Mouse (Mus musculus) MEL (cell line): ENCODE results near the gene Casp3. TPM values are rescaled to one million over a fixed set of nuclear protein-coding genes. Genes with fewer than 3 reads are reported as not detected.

Experiments used
- DNase-seq: peaks from one replicate; pipeline ENCODE4 v3.0.0; 2011; ENCODE audit warnings: low read depth, low spot score
- H3K27ac ChIP-seq: 2 replicates; pipeline ENCODE4 v1.5.1; 2012; ENCODE audit warnings: low read depth, mild to moderate bottlenecking, control low read depth, low read length, moderate library complexity; ENCODE audit not compliant: control insufficient read depth
- H3K27me3 ChIP-seq, 2 experiments: fragments of 150-350 bp in 1 of 2; sonication (generic) in 1 of 2; 2 replicates each; pipeline ENCODE4 v1.6.1; 2012; ENCODE audit warnings: low read length in 2 of 2, mild to moderate bottlenecking in 2 of 2, improper control_type of control experiment in 1 of 2, moderate library complexity in 1 of 2; ENCODE audit not compliant: insufficient read depth in 2 of 2, control insufficient read depth in 1 of 2
- H3K36me3 ChIP-seq, 2 experiments: 2 replicates each; pipeline ENCODE4 v1.6.1; 2012 to 2014; ENCODE audit warnings: low read length in 2 of 2, improper control_type of control experiment in 1 of 2, inconsistent platforms in 1 of 2, mild to moderate bottlenecking in 1 of 2; ENCODE audit not compliant: insufficient read depth in 2 of 2, control insufficient read depth in 1 of 2
- H3K4me1 ChIP-seq, 2 experiments: fragments of 150-350 bp in 1 of 2; sonication (generic) in 1 of 2; 2 replicates each; pipeline ENCODE4 v1.6.1; 2012; ENCODE audit warnings: low read length in 2 of 2, improper control_type of control experiment in 1 of 2, mild to moderate bottlenecking in 1 of 2; ENCODE audit not compliant: insufficient read depth in 2 of 2, control insufficient read depth in 1 of 2
- H3K4me3 ChIP-seq, 2 experiments: fragments of 150-350 bp in 1 of 2; sonication (generic) in 1 of 2; 2 replicates each; pipeline ENCODE4 v1.5.1; 2012; ENCODE audit warnings: low read depth in 2 of 2, low read length in 2 of 2, mild to moderate bottlenecking in 2 of 2, moderate library complexity in 2 of 2, control low read depth in 1 of 2, improper control_type of control experiment in 1 of 2; ENCODE audit not compliant: control insufficient read depth in 1 of 2, insufficient read depth in 1 of 2
- H3K79me2 ChIP-seq: 2 replicates; pipeline ENCODE4 v1.6.1; 2012; ENCODE audit warnings: mild to moderate bottlenecking, low read length, moderate library complexity; ENCODE audit not compliant: control insufficient read depth, poor library complexity, insufficient read depth
- H3K9ac ChIP-seq: 2 replicates; pipeline ENCODE4 v1.6.1; 2012; ENCODE audit warnings: low read depth, mild to moderate bottlenecking, control low read depth, low read length, moderate library complexity; ENCODE audit not compliant: control insufficient read depth, poor library complexity, severe bottlenecking
- H3K9me3 ChIP-seq: fragments of 150-350 bp; sonication (generic); replicated peaks from 2 replicates; pipeline ENCODE4 v1.6.1; 2012; ENCODE audit warnings: mild to moderate bottlenecking, low read length, improper control_type of control experiment, moderate library complexity; ENCODE audit not compliant: insufficient read depth
- BHLHE40 ChIP-seq: IDR thresholded peaks from 2 replicates; pipeline ENCODE4 v1.6.1; 2012; ENCODE audit warnings: low read depth, mild to moderate bottlenecking, inconsistent platforms, low read length, improper control_type of control experiment, borderline replicate concordance
- CHD1 ChIP-seq: IDR thresholded peaks from 2 replicates; pipeline ENCODE4 v1.6.1; 2012; ENCODE audit warnings: low read depth, mild to moderate bottlenecking, inconsistent platforms, low read length, improper control_type of control experiment
- CHD2 ChIP-seq: IDR thresholded peaks from 2 replicates; pipeline ENCODE4 v1.6.1; 2011; ENCODE audit warnings: low read length, improper control_type of control experiment
- CTCF ChIP-seq, 3 experiments: IDR thresholded peaks in 2 of 3; conservative IDR thresholded peaks in 1 of 3; 2 replicates each; pipeline ENCODE4 v1.5.1; 2011 to 2012; ENCODE audit warnings: low read length in 3 of 3, low read depth in 2 of 3, mild to moderate bottlenecking in 2 of 3, improper control_type of control experiment in 1 of 3, inconsistent platforms in 1 of 3, mixed read lengths in 1 of 3, moderate library complexity in 1 of 3; ENCODE audit not compliant: control insufficient read depth in 1 of 3, insufficient read depth in 1 of 3, poor library complexity in 1 of 3, severe bottlenecking in 1 of 3
- GABPA ChIP-seq: IDR thresholded peaks from 2 replicates; pipeline ENCODE4 v1.6.1; 2012; ENCODE audit warnings: low read depth, mild to moderate bottlenecking, inconsistent platforms, low read length, improper control_type of control experiment, moderate library complexity
- MAFK ChIP-seq: IDR thresholded peaks from 2 replicates; pipeline ENCODE4 v1.6.1; 2011; ENCODE audit warnings: low read depth, mild to moderate bottlenecking, low read length, improper control_type of control experiment, borderline replicate concordance
- MXI1 ChIP-seq: IDR thresholded peaks from 2 replicates; pipeline ENCODE4 v1.6.1; 2011; ENCODE audit warnings: mild to moderate bottlenecking, low read depth, low read length, improper control_type of control experiment
- MYB ChIP-seq: IDR thresholded peaks from 2 replicates; pipeline ENCODE4 v1.6.1; 2011; ENCODE audit warnings: mild to moderate bottlenecking, low read depth, low read length, improper control_type of control experiment
- MYC ChIP-seq: IDR thresholded peaks from 2 replicates; pipeline ENCODE4 v1.6.1; 2011; ENCODE audit warnings: low read depth, mild to moderate bottlenecking, low read length, improper control_type of control experiment, moderate library complexity
- POLR2A ChIP-seq, 2 experiments: IDR thresholded peaks; 2 replicates each; pipeline ENCODE4 v1.6.1; 2011 to 2012; ENCODE audit warnings: low read length in 2 of 2, mild to moderate bottlenecking in 2 of 2, control low read depth in 1 of 2, improper control_type of control experiment in 1 of 2, low read depth in 1 of 2, moderate library complexity in 1 of 2; ENCODE audit not compliant: control insufficient read depth in 1 of 2, insufficient read depth in 1 of 2, poor library complexity in 1 of 2
- POLR2AphosphoS2 ChIP-seq: IDR thresholded peaks from 2 replicates; pipeline ENCODE4 v1.6.1; 2011; ENCODE audit warnings: low read length, improper control_type of control experiment
- POLR2AphosphoS5 ChIP-seq: IDR thresholded peaks from 2 replicates; pipeline ENCODE4 v1.6.1; 2012; ENCODE audit warnings: low read depth, borderline replicate concordance, mild to moderate bottlenecking, inconsistent platforms, low read length, moderate library complexity, mixed read lengths
- RAD21 ChIP-seq: IDR thresholded peaks from 2 replicates; pipeline ENCODE4 v1.6.1; 2011; ENCODE audit warnings: mild to moderate bottlenecking, low read depth, low read length, improper control_type of control experiment
- RCOR1 ChIP-seq: IDR thresholded peaks from 2 replicates; pipeline ENCODE4 v1.6.1; 2012; ENCODE audit warnings: low read depth, mild to moderate bottlenecking, inconsistent platforms, low read length, improper control_type of control experiment
- TAL1 ChIP-seq: IDR thresholded peaks from 2 replicates; pipeline ENCODE4 v1.6.1; 2012; ENCODE audit warnings: mild to moderate bottlenecking, inconsistent platforms, low read length, moderate library complexity, mixed read lengths
- TBP ChIP-seq: IDR thresholded peaks from 2 replicates; pipeline ENCODE4 v1.8.0; 2011; ENCODE audit warnings: low read depth, low read length, improper control_type of control experiment
- TCF12 ChIP-seq: IDR thresholded peaks from 2 replicates; pipeline ENCODE4 v1.6.1; 2014; ENCODE audit warnings: low read depth, mild to moderate bottlenecking, inconsistent platforms, low read length, improper control_type of control experiment, moderate library complexity
- UBTF ChIP-seq: IDR thresholded peaks from 2 replicates; pipeline ENCODE4 v1.6.1; 2012; ENCODE audit warnings: low read depth, mild to moderate bottlenecking, inconsistent platforms, low read length, improper control_type of control experiment, moderate library complexity, borderline replicate concordance; ENCODE audit not compliant: insufficient read depth
- USF2 ChIP-seq, 2 experiments: IDR thresholded peaks; 2 replicates each; pipeline ENCODE4 v1.6.1; 2011 to 2012; ENCODE audit warnings: improper control_type of control experiment in 2 of 2, low read length in 2 of 2, borderline replicate concordance in 1 of 2, inconsistent platforms in 1 of 2, low read depth in 1 of 2, mild to moderate bottlenecking in 1 of 2; ENCODE audit not compliant: insufficient read depth in 1 of 2
- ZKSCAN1 ChIP-seq: IDR thresholded peaks from 2 replicates; pipeline ENCODE4 v1.6.1; 2012; ENCODE audit warnings: low read depth, mild to moderate bottlenecking, inconsistent platforms, low read length, improper control_type of control experiment, moderate library complexity
- ZNF384 ChIP-seq: IDR thresholded peaks from 2 replicates; pipeline ENCODE4 v1.6.1; 2012; ENCODE audit warnings: low read depth, mild to moderate bottlenecking, inconsistent platforms, low read length, improper control_type of control experiment
- polyA plus RNA-seq, 2 experiments: library from polyadenylated mRNA; stranded (reverse) in 1 of 2; unstranded in 1 of 2; fragments of >175 nt in 1 of 2; fragments of >200 nt in 1 of 2; gene quantifications; 2 replicates each; pipeline versions ENCODE4 v1.2.1 to v1.2.4; 2012; ENCODE audit warnings: low replicate concordance in 2 of 2, low read depth in 1 of 2; ENCODE audit not compliant: insufficient read length in 2 of 2, insufficient read depth in 1 of 2, missing spikeins in 1 of 2
- total RNA-seq: library from RNA; depleted of rRNA; stranded (reverse); fragments of 300-350 nt; gene quantifications from 2 replicates; pipeline ENCODE4 v1.2.3, GENCODE M21; 2012

Casp3 gene
- total and polyA plus RNA-seq, 3 experiments = 74.7 to 185 (median 157) TPM

- TF ChIP-seq TCF12 = peak; percentile 78
These were observed 21.5 kb upstream of the Casp3 start (continued) for GRCm38 (mm10) chr8:46595593-46595992.

- 0 out of 2 replicates have a peak overlapping the region, but pooled peaks have one; percentile 57 for H3K9ac ChIP-seq
- no peaks in the 10 kb centered on the region; the same call in 1 of the 2 replicates for H3K79me2 ChIP-seq
- TF ChIP-seq UBTF (no peak), RAD21 (no peak), ZKSCAN1 (no peak), CHD2 (no peak), TBP (no peak), RCOR1 (no peak), POLR2AphosphoS5 (no peak), CHD1 (no peak), ZNF384 (no peak), POLR2A (IDR thresholded peaks at IDR 0.05; ENCODE audit: control insufficient read depth in 1 of 2, insufficient read depth in 1 of 2, low read depth in 1 of 2, low read length in 2 of 2, poor library complexity in 1 of 2) (no peak), POLR2AphosphoS2 (no peak), GABPA (no peak), BHLHE40 (no peak), TAL1 (no peak), MXI1 (no peak), CTCF (IDR thresholded peaks at IDR 0.05 in 2 of 3, conservative IDR thresholded peaks at IDR 0.05 in 1 of 3; ENCODE audit: control insufficient read depth in 1 of 3, insufficient read depth in 1 of 3, low read depth in 2 of 3, low read length in 3 of 3, poor library complexity in 1 of 3, severe bottlenecking in 1 of 3) (no peak), MYC (no peak), USF2 (IDR thresholded peaks at IDR 0.05; ENCODE audit: borderline replicate concordance in 1 of 2, insufficient read depth in 1 of 2, low read depth in 1 of 2, low read length in 2 of 2) (no peak)
- TF ChIP-seq, all 39 proteins: peak for 0
- Histone ChIP-seq H3K9me3 (no peaks in the 10 kb centered on the region), H3K4me3 (no peak overlapping the region), H3K36me3 (peaks cover 0 to 75% of the 10 kb centered on the region in 2 experiments; a peak in 2 of 4 replicates), H3K27ac (peak overlapping the region; percentile 98), H3K27me3 (no peaks in the 10 kb centered on the region), H3K4me1 (peaks cover 34 to 68% of the 10 kb centered on the region in 2 experiments)
- peak; percentile 57 for DNase-seq
These were observed 20.6 kb upstream of the Casp3 start for GRCm38 (mm10) chr8:46596530-46596929.

- Histone ChIP-seq H3K9ac (no peak overlapping the region), H3K4me3 (no peak overlapping the region), H3K9me3 (no peaks in the 10 kb centered on the region), H3K79me2 (no peaks in the 10 kb centered on the region; the same call in 1 of the 2 replicates), H3K27me3 (no peaks in the 10 kb centered on the region), H3K27ac (peak overlapping the region; percentile 31), H3K4me1 (peaks cover 34 to 65% of the 10 kb centered on the region in 2 experiments), H3K36me3 (peaks cover 0 to 71% of the 10 kb centered on the region in 2 experiments; a peak in 2 of 4 replicates)
- DNase-seq = peak; percentile 23
- TF ChIP-seq MAFK (peak; percentile 69), MYB (no peak), RCOR1 (peak; percentile 58)
These were observed 19.7 kb upstream of the Casp3 start for GRCm38 (mm10) chr8:46597411-46597810.
